Mouse (Mus musculus): ENCODE measurements around the gene Aoc2.
A peak's percentile ranks its signal among the peaks of the same experiment; 100 is the strongest.

Gene Aoc2

GRCm38 (mm10) chr11:101357505-101358182, 32.8 kb downstream of the Aoc2 start:
- no peak for DNase-seq

GRCm38 (mm10) chr11:101359776-101360175, 34.9 kb downstream of the Aoc2 start:
- DNase-seq: no peak

GRCm38 (mm10) chr11:101360651-101361113, 35.8 kb downstream of the Aoc2 start:
- DNase-seq: peak in 1 of 2 experiments; percentile 82

GRCm38 (mm10) chr11:101364531-101364931, 39.7 kb downstream of the Aoc2 start:
- peak; percentile 59 to 71 for DNase-seq

- DNase-seq: peak; percentile 80 to 89
Measured at GRCm38 (mm10) chr11:101367326-101367935, 42.6 kb downstream of the Aoc2 start, which contains the start of gene G6pc. TSS of gene G6pc (plus strand) at chr11:101367561.

GRCm38 (mm10) chr11:101370141-101370540, 45.3 kb downstream of the Aoc2 start:
- no peak for DNase-seq

- no peak for DNase-seq
Measured at GRCm38 (mm10) chr11:101374421-101374938, 49.6 kb downstream of the Aoc2 start.

GRCm38 (mm10) chr11:101378196-101378595, 53.3 kb downstream of the Aoc2 start:
- peak; percentile 17 to 63 for DNase-seq

GRCm38 (mm10) chr11:101378926-101379325, 54.1 kb downstream of the Aoc2 start:
- peak; percentile 62 to 76 for DNase-seq

Measured in kidney, postnatal 36 days (tissue).